Mouse (Mus musculus): ENCODE data around the gene Vps13c. TPM values are rescaled to one million over a fixed set of nuclear protein-coding genes. Genes with fewer than 3 reads are reported as not detected.

Gene Vps13c
- polyA plus RNA-seq, 1 experiment from 2014 or later: 9.3 TPM

GRCm38 (mm10) chr9:67828182-67828581 lies 12.0 kb upstream of the Vps13c start:
- Histone ChIP-seq H3K9ac (ENCODE audit: low read depth, low read length) (no peak overlapping the region), H3K9me3 (ENCODE audit: control insufficient read depth, low read length) (no peaks in the 10 kb centered on the region), H3K4me1 (ENCODE audit: control insufficient read depth, insufficient read depth, low read depth, low read length) (peaks cover 12% of the 10 kb centered on the region), H3K4me3 (ENCODE audit: low read length) (no peak overlapping the region), H3K4me2 (ENCODE audit: low read length) (no peak overlapping the region), H3K27ac (ENCODE audit: low read depth, low read length) (no peak overlapping the region), H3K36me3 (ENCODE audit: control insufficient read depth, insufficient read depth, low read length) (no peaks in the 10 kb centered on the region), H3K27me3 (replicated peaks; ENCODE audit: control insufficient read depth, insufficient read depth, low read length) (peaks cover 18% of the 10 kb centered on the region)
- WGBS: 9% methylated on average over 3 of the region's 3 CpGs
- ATAC-seq: no peak

- ATAC-seq: peak; percentile 79
- Histone ChIP-seq H3K4me2 (ENCODE audit: low read length) (peak overlapping the region; percentile 80), H3K9ac (ENCODE audit: low read depth, low read length) (peak overlapping the region; percentile 57), H3K4me1 (ENCODE audit: control insufficient read depth, insufficient read depth, low read depth, low read length) (peaks cover 12% of the 10 kb centered on the region), H3K36me3 (ENCODE audit: control insufficient read depth, insufficient read depth, low read length) (no peaks in the 10 kb centered on the region), H3K9me3 (ENCODE audit: control insufficient read depth, low read length) (no peaks in the 10 kb centered on the region), H3K27ac (ENCODE audit: low read depth, low read length) (no peak overlapping the region), H3K4me3 (ENCODE audit: low read length) (peak overlapping the region; percentile 58), H3K27me3 (replicated peaks; ENCODE audit: control insufficient read depth, insufficient read depth, low read length) (peaks cover 20% of the 10 kb centered on the region)
- WGBS: 3% methylated on average over 43 of the region's 84 CpGs
These were observed 9.5 kb upstream of the Vps13c start for GRCm38 (mm10) chr9:67830411-67831358.

- peak overlapping the region; percentile 57 for H3K9ac ChIP-seq (ENCODE audit: low read depth, low read length)
- no peak overlapping the region for H3K27ac ChIP-seq (ENCODE audit: low read depth, low read length)
- ATAC-seq: peak; percentile 74
- no peaks in the 10 kb centered on the region for H3K36me3 ChIP-seq (ENCODE audit: control insufficient read depth, insufficient read depth, low read length)
- H3K4me2 ChIP-seq (ENCODE audit: low read length): peak overlapping the region; percentile 80
- peaks cover 12% of the 10 kb centered on the region for H3K4me1 ChIP-seq (ENCODE audit: control insufficient read depth, insufficient read depth, low read depth, low read length)
- peaks cover 20% of the 10 kb centered on the region for H3K27me3 ChIP-seq (replicated peaks; ENCODE audit: control insufficient read depth, insufficient read depth, low read length)
- peak overlapping the region; percentile 58 for H3K4me3 ChIP-seq (ENCODE audit: low read length)
- no peaks in the 10 kb centered on the region for H3K9me3 ChIP-seq (ENCODE audit: control insufficient read depth, low read length)
- under 1% methylated on average over 56 of the region's 57 CpGs for WGBS
These were observed 8.7 kb upstream of the Vps13c start for GRCm38 (mm10) chr9:67831359-67832045.

GRCm38 (mm10) chr9:67832046-67832605 lies 8.1 kb upstream of the Vps13c start, which contains the start of gene C2cd4a:
Gene C2cd4a, minus strand, starts transcription at chr9:67832330.
- no peak within 1 kb of the TSS for H3K27ac ChIP-seq (ENCODE audit: low read depth, low read length)
- peaks cover 20% of the 10 kb centered on the region for H3K27me3 ChIP-seq (replicated peaks; ENCODE audit: control insufficient read depth, insufficient read depth, low read length)
- H3K4me3 ChIP-seq (ENCODE audit: low read length): peak within 1 kb of the TSS; percentile 58
- 5% methylated on average over 20 of the region's 20 CpGs for WGBS
- peaks cover 12% of the 10 kb centered on the region for H3K4me1 ChIP-seq (ENCODE audit: control insufficient read depth, insufficient read depth, low read depth, low read length)
- H3K36me3 ChIP-seq (ENCODE audit: control insufficient read depth, insufficient read depth, low read length): no peaks in the 10 kb centered on the region
- ATAC-seq: no peak
- H3K9me3 ChIP-seq (ENCODE audit: control insufficient read depth, low read length): no peaks in the 10 kb centered on the region
- peak within 1 kb of the TSS; percentile 80 for H3K4me2 ChIP-seq (ENCODE audit: low read length)
- peak within 1 kb of the TSS; percentile 57 for H3K9ac ChIP-seq (ENCODE audit: low read depth, low read length)

GRCm38 (mm10) chr9:67834535-67834934 lies 5.7 kb upstream of the Vps13c start:
- Histone ChIP-seq H3K27me3 (replicated peaks; ENCODE audit: control insufficient read depth, insufficient read depth, low read length) (peaks cover 13% of the 10 kb centered on the region), H3K4me2 (ENCODE audit: low read length) (no peak overlapping the region), H3K27ac (ENCODE audit: low read depth, low read length) (no peak overlapping the region), H3K36me3 (ENCODE audit: control insufficient read depth, insufficient read depth, low read length) (no peaks in the 10 kb centered on the region), H3K9ac (ENCODE audit: low read depth, low read length) (no peak overlapping the region), H3K9me3 (ENCODE audit: control insufficient read depth, low read length) (no peaks in the 10 kb centered on the region), H3K4me3 (ENCODE audit: low read length) (no peak overlapping the region), H3K4me1 (ENCODE audit: control insufficient read depth, insufficient read depth, low read depth, low read length) (peaks cover 12% of the 10 kb centered on the region)
- 85% methylated on average over 5 of the region's 5 CpGs for WGBS
- ATAC-seq: no peak

GRCm38 (mm10) chr9:67837311-67837710 lies 2.9 kb upstream of the Vps13c start:
- ATAC-seq: no peak
- Histone ChIP-seq H3K9me3 (ENCODE audit: control insufficient read depth, low read length) (no peaks in the 10 kb centered on the region), H3K27ac (ENCODE audit: low read depth, low read length) (no peak overlapping the region), H3K36me3 (ENCODE audit: control insufficient read depth, insufficient read depth, low read length) (no peaks in the 10 kb centered on the region), H3K4me2 (ENCODE audit: low read length) (no peak overlapping the region), H3K4me3 (ENCODE audit: low read length) (no peak overlapping the region), H3K4me1 (ENCODE audit: control insufficient read depth, insufficient read depth, low read depth, low read length) (peaks cover 7% of the 10 kb centered on the region), H3K27me3 (replicated peaks; ENCODE audit: control insufficient read depth, insufficient read depth, low read length) (peaks cover 6% of the 10 kb centered on the region), H3K9ac (ENCODE audit: low read depth, low read length) (no peak overlapping the region)
- 80% methylated on average over 2 of the region's 2 CpGs for WGBS

GRCm38 (mm10) chr9:67842797-67843196 lies 2.6 kb downstream of the Vps13c start:
- no peak for ATAC-seq
- Histone ChIP-seq H3K9ac (ENCODE audit: low read depth, low read length) (no peak overlapping the region), H3K4me3 (ENCODE audit: low read length) (no peak overlapping the region), H3K27me3 (replicated peaks; ENCODE audit: control insufficient read depth, insufficient read depth, low read length) (no peaks in the 10 kb centered on the region), H3K4me2 (ENCODE audit: low read length) (no peak overlapping the region), H3K27ac (ENCODE audit: low read depth, low read length) (no peak overlapping the region), H3K4me1 (ENCODE audit: control insufficient read depth, insufficient read depth, low read depth, low read length) (peaks cover 5% of the 10 kb centered on the region), H3K9me3 (ENCODE audit: control insufficient read depth, low read length) (no peaks in the 10 kb centered on the region), H3K36me3 (ENCODE audit: control insufficient read depth, insufficient read depth, low read length) (no peaks in the 10 kb centered on the region)
- WGBS: 72% methylated on average over 5 of the region's 5 CpGs

GRCm38 (mm10) chr9:67845012-67845411 lies 4.8 kb downstream of the Vps13c start:
- 83% methylated on average over 4 of the region's 4 CpGs for WGBS
- Histone ChIP-seq H3K4me2 (ENCODE audit: low read length) (no peak overlapping the region), H3K9ac (ENCODE audit: low read depth, low read length) (no peak overlapping the region)

GRCm38 (mm10) chr9:67845648-67846047 lies 5.5 kb downstream of the Vps13c start:
- Histone ChIP-seq H3K36me3 (ENCODE audit: control insufficient read depth, insufficient read depth, low read length) (no peaks in the 10 kb centered on the region), H3K9me3 (ENCODE audit: control insufficient read depth, low read length) (no peaks in the 10 kb centered on the region), H3K4me3 (ENCODE audit: low read length) (no peak overlapping the region), H3K27me3 (replicated peaks; ENCODE audit: control insufficient read depth, insufficient read depth, low read length) (no peaks in the 10 kb centered on the region), H3K27ac (ENCODE audit: low read depth, low read length) (no peak overlapping the region), H3K9ac (ENCODE audit: low read depth, low read length) (no peak overlapping the region), H3K4me1 (ENCODE audit: control insufficient read depth, insufficient read depth, low read depth, low read length) (peaks cover 5% of the 10 kb centered on the region), H3K4me2 (ENCODE audit: low read length) (no peak overlapping the region)
- no peak for ATAC-seq
- WGBS: 74% methylated on average over 5 of the region's 5 CpGs

More at GRCm38 (mm10) chr9:67845012-67845411, 4.8 kb downstream of the Vps13c start:
- H3K9me3 ChIP-seq (ENCODE audit: control insufficient read depth, low read length): no peaks in the 10 kb centered on the region
- no peak overlapping the region for H3K27ac ChIP-seq (ENCODE audit: low read depth, low read length)
- no peak overlapping the region for H3K4me3 ChIP-seq (ENCODE audit: low read length)
- no peaks in the 10 kb centered on the region for H3K36me3 ChIP-seq (ENCODE audit: control insufficient read depth, insufficient read depth, low read length)
- no peak for ATAC-seq
- H3K27me3 ChIP-seq (replicated peaks; ENCODE audit: control insufficient read depth, insufficient read depth, low read length): no peaks in the 10 kb centered on the region
- peaks cover 5% of the 10 kb centered on the region for H3K4me1 ChIP-seq (ENCODE audit: control insufficient read depth, insufficient read depth, low read depth, low read length)
